Comparison of ENCODE assay signal across 21 mouse cellular contexts in genomic region chr1:161712283-161712682, GRCm38 (mm10).
A peak's percentile ranks its signal among the peaks of the same experiment; 100 is the strongest.
DNase-seq lines count a peak whose midpoint lies in the region; ATAC-seq and TF ChIP-seq lines count a peak whose summit lies in the region.
"Had no signal": no experiment of that assay in that cellular context is flagged by ENCODE, and none has a peak within 500 bp of the region (broad histone marks: within the 10 kb centered on the region; RNA-seq: fewer than 3 reads in every experiment).

No protein-coding gene starts in this region.

- no peak for ATAC-seq in intestine, embryonic 14.5 days (replicated peaks; ENCODE audit: low FRiP score, low TSS enrichment, low read depth)
- no peak for ATAC-seq in intestine, postnatal 0 days
- peak; percentile 78 for ATAC-seq in heart, postnatal 0 days (ENCODE audit: insufficient read depth, low read depth)
- ATAC-seq: forebrain, embryonic 14.5 days; midbrain, embryonic 16.5 days had no signal

- TF ChIP-seq EP300 in heart, postnatal 0 days (IDR thresholded peaks at IDR 0.05; ENCODE audit: low read depth) = no peak

- no peaks in the 10 kb centered on the region for H3K27me3 ChIP-seq in intestine, embryonic 14.5 days (replicated peaks; ENCODE audit: control insufficient read depth, insufficient read depth, low read length)
- H3K27me3 ChIP-seq in intestine, postnatal 0 days (replicated peaks; ENCODE audit: control insufficient read depth, insufficient read depth, low read length) = no peaks in the 10 kb centered on the region
- H3K27me3 ChIP-seq in heart, postnatal 0 days (ENCODE audit: control insufficient read depth, insufficient read depth, low read length) = no peaks in the 10 kb centered on the region
- H3K27me3 ChIP-seq: embryonic facial prominence, embryonic 12.5 days; limb, embryonic 13.5 days had no signal

- TF ChIP-seq POLR2A in lung, adult 2 months (IDR thresholded peaks at IDR 0.05; ENCODE audit: borderline replicate concordance, extremely low read depth, low read depth, low read length) = no peak

- no peak for TF ChIP-seq CTCF in intestine, postnatal 0 days (IDR thresholded peaks at IDR 0.05; ENCODE audit: low read depth)
- TF ChIP-seq CTCF in lung, adult 2 months (IDR thresholded peaks at IDR 0.05; ENCODE audit: insufficient read depth, low read length) = no peak
- no peak for TF ChIP-seq CTCF in heart, postnatal 0 days (IDR thresholded peaks at IDR 0.05; ENCODE audit: low read depth)

- intact Hi-C loops in heart, postnatal 36 days (cut with DNase I) = no loop called here

- H3K27ac ChIP-seq in intestine, embryonic 14.5 days (ENCODE audit: low read depth) = 0 out of 2 replicates have a peak overlapping the region, but pooled peaks have one; percentile 38
- no peak overlapping the region for H3K27ac ChIP-seq in intestine, postnatal 0 days (ENCODE audit: low read depth, low read length)
- peak overlapping the region; percentile 18; the same call in 1 of the 2 replicates for H3K27ac ChIP-seq in heart, postnatal 0 days (ENCODE audit: low read depth)
- H3K27ac ChIP-seq: embryonic facial prominence, embryonic 12.5 days; gastrocnemius, adult 2 months; hindbrain, embryonic 14.5 days; kidney, embryonic 15.5 days; layer of hippocampus, adult 2 months; limb, embryonic 13.5 days had no signal

- no peak overlapping the region for H3K4me2 ChIP-seq in intestine, embryonic 14.5 days (ENCODE audit: low read length)
- no peak overlapping the region for H3K4me2 ChIP-seq in intestine, postnatal 0 days (replicated peaks; ENCODE audit: low read depth)
- peak overlapping the region; percentile 43 for H3K4me2 ChIP-seq in heart, postnatal 0 days (ENCODE audit: low read depth, low read length)
- H3K4me2 ChIP-seq: embryonic facial prominence, embryonic 12.5 days; hindbrain, embryonic 14.5 days; liver, embryonic 11.5 days; midbrain, embryonic 11.5 days had no signal

- H3K4me1 ChIP-seq in intestine, embryonic 14.5 days (replicated peaks; ENCODE audit: control insufficient read depth, insufficient read depth, low read length) = peaks cover 7% of the 10 kb centered on the region; the same call in 1 of the 2 replicates
- H3K4me1 ChIP-seq in intestine, postnatal 0 days (replicated peaks; ENCODE audit: control insufficient read depth, insufficient read depth, low read length) = no peaks in the 10 kb centered on the region
- H3K4me1 ChIP-seq in lung, adult 2 months (ENCODE audit: control insufficient read depth, insufficient read depth, low read length) = peaks cover 9% of the 10 kb centered on the region
- H3K4me1 ChIP-seq in heart, postnatal 0 days (ENCODE audit: control insufficient read depth, insufficient read depth) = peaks cover 13% of the 10 kb centered on the region
- H3K4me1 ChIP-seq: embryonic facial prominence, embryonic 12.5 days; limb, embryonic 13.5 days had no signal

- H3K4me3 ChIP-seq in intestine, embryonic 14.5 days (ENCODE audit: low read depth, low read length) = no peak overlapping the region
- H3K4me3 ChIP-seq in intestine, postnatal 0 days (ENCODE audit: low read depth, low read length) = no peak overlapping the region
- no peak overlapping the region for H3K4me3 ChIP-seq in lung, adult 2 months (replicated peaks; ENCODE audit: extremely low read depth, low read depth, low read length)
- no peak overlapping the region for H3K4me3 ChIP-seq in heart, postnatal 0 days (ENCODE audit: low read depth, low read length)
- H3K4me3 ChIP-seq: embryonic facial prominence, embryonic 12.5 days; gastrocnemius, adult 2 months; kidney, embryonic 15.5 days; limb, embryonic 13.5 days had no signal

- H3K9me3 ChIP-seq in intestine, embryonic 14.5 days (ENCODE audit: control insufficient read depth, low read length) = no peaks in the 10 kb centered on the region
- H3K9me3 ChIP-seq in intestine, postnatal 0 days (ENCODE audit: control insufficient read depth) = no peaks in the 10 kb centered on the region
- H3K9me3 ChIP-seq in heart, postnatal 0 days (replicated peaks; ENCODE audit: control insufficient read depth, low read length) = no peaks in the 10 kb centered on the region
- H3K9me3 ChIP-seq: embryonic facial prominence, embryonic 12.5 days; G1E; kidney, embryonic 15.5 days; limb, embryonic 13.5 days had no signal

- H3K9ac ChIP-seq in intestine, embryonic 14.5 days (ENCODE audit: low read length) = no peak overlapping the region
- no peak overlapping the region for H3K9ac ChIP-seq in intestine, postnatal 0 days (ENCODE audit: low read depth, low read length)
- no peak overlapping the region for H3K9ac ChIP-seq in heart, postnatal 0 days (replicated peaks; ENCODE audit: low read depth, low read length)
- H3K9ac ChIP-seq: embryonic facial prominence, embryonic 12.5 days; hindbrain, embryonic 14.5 days; kidney, embryonic 15.5 days; limb, embryonic 13.5 days had no signal

- H3K36me3 ChIP-seq in intestine, embryonic 14.5 days (ENCODE audit: control insufficient read depth, insufficient read depth, low read length) = no peaks in the 10 kb centered on the region
- H3K36me3 ChIP-seq in intestine, postnatal 0 days (ENCODE audit: control insufficient read depth, insufficient read depth) = no peaks in the 10 kb centered on the region
- no peaks in the 10 kb centered on the region for H3K36me3 ChIP-seq in heart, postnatal 0 days (replicated peaks; ENCODE audit: control insufficient read depth, insufficient read depth, low read length)
- H3K36me3 ChIP-seq: embryonic facial prominence, embryonic 12.5 days; G1E; kidney, embryonic 15.5 days; limb, embryonic 13.5 days had no signal

- peak; percentile 74 for DNase-seq in heart, adult 11 months
- no peak for DNase-seq in heart, postnatal 36 days
- DNase-seq in intestine, embryonic 14.5 days (ENCODE audit: low spot score) = no peak
- DNase-seq in lung, postnatal 36 days = peak; percentile 17
- no peak for DNase-seq in lung, adult 2 months
- peak; percentile 52 for DNase-seq in heart, postnatal 0 days (ENCODE audit: low spot score)
- no peak for DNase-seq in kidney, postnatal 14 days
- DNase-seq: cerebellum, adult 11 months; embryo, embryonic 11 days had no signal

- WGBS in intestine, embryonic 14.5 days = 8% methylated on average over 3 of the region's 3 CpGs
- 32% methylated on average over 3 of the region's 3 CpGs for WGBS in intestine, postnatal 0 days
- 7% methylated on average over 3 of the region's 3 CpGs for WGBS in lung, adult 2 months
- WGBS in heart, postnatal 0 days = 4% methylated on average over 3 of the region's 3 CpGs

Comparison
In these comparisons a context has a peak if more than half of its experiments do, and no peak if none do; other contexts are left out.
1. DNase-seq: peak in heart, adult 11 months (single experiment), lung, postnatal 36 days (single experiment) and heart, postnatal 0 days (single experiment); none in heart, postnatal 36 days (0 of 2), intestine, embryonic 14.5 days (single experiment), lung, adult 2 months (single experiment) and kidney, postnatal 14 days (single experiment).